Mouse (Mus musculus) bone marrow, adult 2 months (tissue): ENCODE measurements around the gene Itk.

ENCODE experiments used
- CTCF ChIP-seq: fragments of 200-500 bp; IDR thresholded peaks from 2 replicates; pipeline ENCODE4 v1.5.1; 2011; ENCODE audit warnings: low read length, control low read depth; ENCODE audit not compliant: control insufficient read depth, insufficient read depth
- POLR2A ChIP-seq: fragments of 200-500 bp; IDR thresholded peaks from 2 replicates; pipeline ENCODE4 v1.6.1; 2011; ENCODE audit warnings: low read depth, mild to moderate bottlenecking, control low read depth, low read length, borderline replicate concordance; ENCODE audit not compliant: control insufficient read depth

DNA sequence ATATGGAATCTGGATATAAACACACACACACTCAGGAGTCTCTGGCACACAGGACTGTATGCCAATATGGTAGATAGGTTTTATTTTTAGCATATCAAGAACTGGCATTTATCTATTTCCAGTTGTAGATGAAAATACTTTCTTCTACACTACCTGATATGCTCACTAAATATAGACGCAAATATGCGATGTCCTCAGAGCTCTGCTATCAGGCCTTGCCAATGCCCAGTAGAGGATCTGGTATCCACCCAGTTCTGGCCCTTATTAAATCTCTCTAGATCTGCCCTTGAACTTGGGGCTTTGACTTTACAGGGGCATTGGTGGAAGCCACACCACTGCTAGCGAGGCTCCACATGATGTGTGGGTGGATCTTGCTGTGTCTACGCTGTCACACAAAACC, 47.4 kb downstream of the Itk start:
- TF ChIP-seq CTCF (no peak), POLR2A (no peak)
